Mouse (Mus musculus) CD4-positive, CD25-positive, alpha-beta regulatory T cell, adult 4 months (primary cell): ENCODE results near the gene Gm21748. TPM values are rescaled to one million over a fixed set of nuclear protein-coding genes. Genes with fewer than 3 reads are reported as not detected.
"Not testable (repeated sequence)": the region's sequence is repeated elsewhere in the genome, so short reads cannot be mapped to it uniquely, and the experiment has no call there.

ENCODE experiments used
- ATAC-seq: one replicate; pipeline ENCODE4 v1.8.0; 2017
- polyA plus RNA-seq, 2 experiments: library from polyadenylated mRNA; unstranded; fragments of 100-300 nt; shearing (Covaris generic); gene quantifications; one replicate each; pipeline ENCODE4 v1.2.1; 2017

Gm21748 gene
- not detected for polyA plus RNA-seq

DNA sequence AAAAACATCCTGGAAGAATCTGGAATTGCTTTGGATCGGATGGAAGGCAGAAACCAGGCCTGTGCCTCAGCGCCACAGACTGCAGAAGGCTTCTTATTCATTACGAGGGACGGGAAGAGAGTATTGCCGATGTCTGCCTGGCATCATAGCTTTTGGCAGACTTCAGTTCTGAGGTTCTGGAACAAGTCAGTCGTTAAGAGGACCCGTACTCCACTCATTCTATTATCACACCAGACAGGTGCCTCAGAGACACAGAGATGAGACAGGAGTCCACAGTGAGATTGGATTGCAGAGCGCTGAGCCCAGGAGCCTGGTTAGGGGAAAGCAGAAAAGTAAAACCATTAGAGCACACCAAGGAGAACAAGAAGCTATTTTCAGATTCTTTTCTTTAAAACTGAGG, at the start of gene Gm21748:
Gm21748 (minus strand) TSS at position 101 of the 400 bp plus-strand sequence.
- ATAC-seq: not testable (repeated sequence)

Other genes starting within 250 kb of the Gm21748 start
- gene Gm21860, start 84.4 kb downstream of the Gm21748 start, polyA plus RNA-seq: not detected
- gene Gm47283, start 54.4 kb downstream of the Gm21748 start, polyA plus RNA-seq: not detected